Mouse (Mus musculus): ENCODE data around the gene Cpm. TPM values are rescaled to one million over a fixed set of nuclear protein-coding genes. Genes with fewer than 3 reads are reported as not detected.

Cpm gene
- polyA plus RNA-seq, 1 experiment from 2014 or later = 5.0 TPM

DNA sequence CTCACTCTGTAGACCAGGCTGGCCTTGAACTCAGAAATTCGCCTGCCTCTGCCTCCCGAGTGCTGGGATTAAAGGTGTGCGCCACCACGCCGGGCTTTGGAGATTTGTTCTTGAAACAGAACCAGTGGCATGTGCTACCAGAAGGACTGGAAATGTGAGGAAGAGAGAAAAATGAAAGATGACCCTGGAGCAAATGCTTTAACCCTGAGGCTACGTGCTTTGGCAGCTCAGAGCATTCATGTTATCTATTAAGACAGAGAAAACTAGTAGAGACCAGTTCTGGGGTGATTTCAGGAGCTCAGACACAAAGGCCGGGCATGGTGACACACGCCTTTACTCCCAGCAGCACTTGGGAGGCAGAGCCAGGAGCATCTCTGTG, 9.9 kb downstream of the Cpm start:
- no peak overlapping the region for H3K4me3 ChIP-seq (ENCODE audit: low read depth, low read length)
- H3K27ac ChIP-seq (ENCODE audit: low read depth, low read length) = no peak overlapping the region
- 89% methylated on average over 8 of the region's 8 CpGs for WGBS
- DNase-seq (ENCODE audit: low spot score) = no peak
- H3K36me3 ChIP-seq (ENCODE audit: control insufficient read depth, insufficient read depth, low read length) = no peaks in the 10 kb centered on the region
- ATAC-seq (replicated peaks; ENCODE audit: low FRiP score) = no peak
- no peak overlapping the region for H3K4me2 ChIP-seq (ENCODE audit: low read depth, low read length, severe bottlenecking)
- no peaks in the 10 kb centered on the region for H3K4me1 ChIP-seq (replicated peaks; ENCODE audit: control insufficient read depth, insufficient read depth, low read length)
- no peaks in the 10 kb centered on the region for H3K27me3 ChIP-seq (ENCODE audit: control insufficient read depth, insufficient read depth, low read length)
- H3K9me3 ChIP-seq (ENCODE audit: control insufficient read depth, low read length) = no peaks in the 10 kb centered on the region
- no peak overlapping the region for H3K9ac ChIP-seq (ENCODE audit: low read length)

DNA sequence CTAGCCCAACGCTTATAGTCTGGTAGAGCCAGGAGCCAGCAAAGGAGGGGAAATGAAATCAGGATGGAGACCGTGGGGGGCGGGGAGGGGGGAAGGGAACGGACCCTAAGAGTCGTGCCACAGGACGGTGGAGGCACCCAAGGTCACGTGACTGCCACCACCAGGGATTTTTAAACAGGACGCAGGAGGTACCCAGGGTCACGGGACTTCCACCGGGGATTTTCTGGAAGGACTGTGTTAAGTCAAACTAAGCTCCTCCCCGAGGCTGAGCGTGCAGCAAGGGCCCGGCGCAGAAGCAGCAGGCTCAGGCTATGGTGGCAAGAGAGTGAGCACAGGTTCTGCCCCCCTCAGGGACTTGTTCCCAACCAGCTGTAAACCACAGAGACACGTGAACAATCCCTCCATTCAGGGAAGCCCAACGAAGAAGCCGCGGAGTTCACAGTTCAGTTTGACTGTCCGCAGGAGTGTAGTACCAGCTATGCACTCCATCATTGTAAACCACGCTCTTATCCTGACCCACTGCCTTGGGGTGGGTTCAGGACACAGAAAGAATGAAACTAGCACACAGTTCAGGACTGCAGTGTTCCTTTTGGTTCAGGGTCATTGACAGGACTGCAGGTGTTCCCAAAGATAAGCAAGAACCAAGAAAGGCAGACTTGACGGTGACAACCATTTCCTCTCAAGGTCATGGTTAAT, 10.7 kb downstream of the Cpm start:
- Histone ChIP-seq H3K27ac (ENCODE audit: low read depth, low read length) (no peak overlapping the region), H3K36me3 (ENCODE audit: control insufficient read depth, insufficient read depth, low read length) (no peaks in the 10 kb centered on the region), H3K9me3 (ENCODE audit: control insufficient read depth, low read length) (no peaks in the 10 kb centered on the region), H3K4me2 (ENCODE audit: low read depth, low read length, severe bottlenecking) (no peak overlapping the region), H3K4me3 (ENCODE audit: low read depth, low read length) (no peak overlapping the region), H3K27me3 (ENCODE audit: control insufficient read depth, insufficient read depth, low read length) (no peaks in the 10 kb centered on the region), H3K9ac (ENCODE audit: low read length) (no peak overlapping the region), H3K4me1 (replicated peaks; ENCODE audit: control insufficient read depth, insufficient read depth, low read length) (no peaks in the 10 kb centered on the region)
- 67% methylated on average over 21 of the region's 21 CpGs for whole genome bisulfite sequencing
- ATAC-seq (replicated peaks; ENCODE audit: low FRiP score) = no peak
- DNase-seq (ENCODE audit: low spot score) = no peak

DNA sequence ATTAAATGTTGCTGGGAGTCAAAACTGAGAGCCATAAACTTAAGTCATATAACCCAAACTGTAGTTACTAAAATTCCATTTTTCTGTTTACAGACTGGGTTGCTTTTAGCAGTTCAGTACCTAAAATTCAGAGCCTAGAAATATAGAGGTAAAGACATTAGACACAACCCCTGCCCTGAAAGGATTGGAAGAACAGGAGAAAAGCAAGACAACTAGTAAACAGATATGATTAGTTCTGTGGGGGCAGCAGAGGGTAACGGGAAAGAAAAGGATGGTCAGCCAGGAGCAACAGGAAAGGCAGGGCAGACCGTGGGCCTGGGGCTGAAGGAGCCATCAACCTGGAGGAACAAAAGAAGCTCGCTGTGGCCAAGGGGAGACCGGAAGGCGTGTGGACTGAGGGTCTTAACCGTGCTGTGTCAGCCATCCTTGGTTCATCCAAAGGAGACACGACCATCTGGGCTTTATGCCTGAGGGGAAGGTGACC, 11.3 kb downstream of the Cpm start:
- Histone ChIP-seq H3K9me3 (ENCODE audit: control insufficient read depth, low read length) (no peaks in the 10 kb centered on the region), H3K27ac (ENCODE audit: low read depth, low read length) (no peak overlapping the region), H3K36me3 (ENCODE audit: control insufficient read depth, insufficient read depth, low read length) (no peaks in the 10 kb centered on the region), H3K4me3 (ENCODE audit: low read depth, low read length) (no peak overlapping the region), H3K27me3 (ENCODE audit: control insufficient read depth, insufficient read depth, low read length) (no peaks in the 10 kb centered on the region), H3K4me2 (ENCODE audit: low read depth, low read length, severe bottlenecking) (no peak overlapping the region), H3K4me1 (replicated peaks; ENCODE audit: control insufficient read depth, insufficient read depth, low read length) (no peaks in the 10 kb centered on the region), H3K9ac (ENCODE audit: low read length) (no peak overlapping the region)
- 85% methylated on average over 7 of the region's 7 CpGs for WGBS
- ATAC-seq (replicated peaks; ENCODE audit: low FRiP score) (no peak), DNase-seq (ENCODE audit: low spot score) (no peak)

DNA sequence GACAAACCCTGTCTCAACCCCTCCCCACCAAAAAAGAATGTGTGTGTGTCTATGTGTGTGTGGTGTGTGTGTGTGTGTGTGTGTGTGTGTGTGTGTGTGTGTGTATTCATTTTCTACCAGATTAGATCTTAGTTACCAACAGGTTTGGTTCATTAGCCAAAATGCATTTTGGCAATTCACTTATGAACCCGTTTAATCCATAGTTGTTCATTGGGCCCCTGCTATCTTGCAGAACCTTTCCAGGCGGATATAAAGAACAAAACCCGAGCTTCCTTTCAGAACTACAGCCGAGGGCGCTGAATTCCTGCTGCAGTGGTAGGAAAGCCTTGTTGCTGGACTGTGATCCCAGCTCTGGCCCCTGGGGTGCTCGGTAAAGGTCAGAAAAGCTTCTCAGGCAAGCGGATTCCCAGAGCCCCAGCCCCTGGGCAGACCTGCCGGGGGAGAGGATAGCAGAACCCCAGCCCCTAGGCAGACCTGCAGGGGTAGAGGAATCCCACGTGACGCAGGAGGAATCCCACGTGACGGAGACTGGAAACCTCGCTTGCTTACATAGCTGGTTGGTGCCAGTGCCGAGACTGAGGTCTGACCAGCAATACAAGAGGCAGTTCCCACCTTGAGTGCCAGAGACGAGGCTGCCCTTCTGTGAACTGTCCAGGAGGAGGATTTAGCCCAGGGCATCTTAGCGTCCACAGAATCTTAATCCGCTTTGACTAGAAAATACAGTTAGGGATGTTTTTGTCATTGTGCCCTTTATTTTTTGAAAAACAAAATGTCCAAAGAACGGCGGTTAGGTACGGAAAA, 12.3 kb downstream of the Cpm start:
- ATAC-seq (replicated peaks; ENCODE audit: low FRiP score) (no peak), DNase-seq (ENCODE audit: low spot score) (peak; percentile 51)
- no peaks in the 10 kb centered on the region for H3K27me3 ChIP-seq (ENCODE audit: control insufficient read depth, insufficient read depth, low read length)
- H3K4me1 ChIP-seq (replicated peaks; ENCODE audit: control insufficient read depth, insufficient read depth, low read length) = no peaks in the 10 kb centered on the region
- WGBS = 48% methylated on average over 20 of the region's 20 CpGs
- no peaks in the 10 kb centered on the region for H3K36me3 ChIP-seq (ENCODE audit: control insufficient read depth, insufficient read depth, low read length)
- no peak overlapping the region for H3K4me2 ChIP-seq (ENCODE audit: low read depth, low read length, severe bottlenecking)
- no peak overlapping the region for H3K27ac ChIP-seq (ENCODE audit: low read depth, low read length)
- no peaks in the 10 kb centered on the region for H3K9me3 ChIP-seq (ENCODE audit: control insufficient read depth, low read length)
- no peak overlapping the region for H3K9ac ChIP-seq (ENCODE audit: low read length)
- no peak overlapping the region for H3K4me3 ChIP-seq (ENCODE audit: low read depth, low read length)

DNA sequence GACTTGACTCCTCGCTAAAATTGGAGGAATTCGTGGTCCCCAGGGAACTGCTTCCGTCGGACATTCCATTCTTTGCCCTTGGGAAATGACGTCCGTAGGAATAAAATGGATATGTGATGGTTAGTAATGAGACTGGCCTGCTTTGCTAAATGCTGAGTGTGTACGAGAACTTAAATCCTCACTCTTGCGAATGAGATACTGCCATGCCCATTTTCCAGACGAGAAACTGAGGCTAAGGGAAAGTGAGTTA, 12.8 kb downstream of the Cpm start:
- ATAC-seq (replicated peaks; ENCODE audit: low FRiP score) = no peak
- WGBS = 86% methylated on average over 9 of the region's 9 CpGs

DNA sequence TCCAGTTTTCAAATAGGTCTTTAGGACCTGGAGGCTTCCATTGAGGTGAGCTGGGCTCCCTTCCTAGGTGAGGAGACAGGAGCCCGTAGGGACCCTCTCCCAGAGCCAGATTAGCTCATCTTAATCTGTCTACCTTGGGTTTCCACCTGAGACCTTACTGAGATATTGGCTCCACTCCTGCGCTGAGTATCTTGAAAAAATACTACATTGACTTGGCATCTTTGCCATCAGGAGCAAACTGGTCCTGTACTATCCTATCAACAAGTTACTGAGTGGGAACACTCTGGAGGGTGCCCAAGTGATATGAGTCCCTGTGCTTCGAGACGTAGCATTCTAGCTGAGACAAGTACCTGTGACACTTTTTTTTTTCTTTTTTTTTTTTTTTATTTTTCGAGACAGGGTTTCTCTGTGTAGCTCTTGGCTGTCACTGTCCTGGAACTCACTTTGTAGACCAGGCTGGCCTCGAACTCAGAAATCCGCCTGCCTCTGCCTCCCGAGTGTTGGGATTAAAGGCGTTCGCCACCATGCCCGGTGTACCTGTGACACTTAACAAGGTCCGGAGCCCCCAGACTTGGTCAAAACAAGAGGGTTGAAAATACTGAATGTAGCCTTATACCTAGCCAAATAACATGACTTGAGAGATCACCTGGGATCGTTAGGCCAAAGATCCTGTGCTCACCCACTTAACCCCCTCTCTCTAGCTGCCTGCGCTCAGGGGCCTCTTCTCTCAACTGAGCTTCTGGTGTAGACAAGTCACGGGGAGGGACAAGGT, 13.4 kb downstream of the Cpm start:
- H3K27me3 ChIP-seq (ENCODE audit: control insufficient read depth, insufficient read depth, low read length) = no peaks in the 10 kb centered on the region
- H3K36me3 ChIP-seq (ENCODE audit: control insufficient read depth, insufficient read depth, low read length) = no peaks in the 10 kb centered on the region
- DNase-seq (ENCODE audit: low spot score) = no peak
- ATAC-seq (replicated peaks; ENCODE audit: low FRiP score) = no peak
- H3K27ac ChIP-seq (ENCODE audit: low read depth, low read length) = no peak overlapping the region
- no peak overlapping the region for H3K4me2 ChIP-seq (ENCODE audit: low read depth, low read length, severe bottlenecking)
- 92% methylated on average over 15 of the region's 15 CpGs for WGBS
- no peak overlapping the region for H3K9ac ChIP-seq (ENCODE audit: low read length)
- H3K4me1 ChIP-seq (replicated peaks; ENCODE audit: control insufficient read depth, insufficient read depth, low read length) = no peaks in the 10 kb centered on the region
- H3K4me3 ChIP-seq (ENCODE audit: low read depth, low read length) = no peak overlapping the region
- H3K9me3 ChIP-seq (ENCODE audit: control insufficient read depth, low read length) = no peaks in the 10 kb centered on the region

More for the DNA sequence above, 12.8 kb downstream of the Cpm start:
- Histone ChIP-seq H3K9me3 (ENCODE audit: control insufficient read depth, low read length) (no peaks in the 10 kb centered on the region), H3K36me3 (ENCODE audit: control insufficient read depth, insufficient read depth, low read length) (no peaks in the 10 kb centered on the region), H3K4me1 (replicated peaks; ENCODE audit: control insufficient read depth, insufficient read depth, low read length) (no peaks in the 10 kb centered on the region), H3K27ac (ENCODE audit: low read depth, low read length) (no peak overlapping the region), H3K4me3 (ENCODE audit: low read depth, low read length) (no peak overlapping the region), H3K9ac (ENCODE audit: low read length) (no peak overlapping the region), H3K4me2 (ENCODE audit: low read depth, low read length, severe bottlenecking) (no peak overlapping the region), H3K27me3 (ENCODE audit: control insufficient read depth, insufficient read depth, low read length) (no peaks in the 10 kb centered on the region)
- no peak for DNase-seq (ENCODE audit: low spot score)

DNA sequence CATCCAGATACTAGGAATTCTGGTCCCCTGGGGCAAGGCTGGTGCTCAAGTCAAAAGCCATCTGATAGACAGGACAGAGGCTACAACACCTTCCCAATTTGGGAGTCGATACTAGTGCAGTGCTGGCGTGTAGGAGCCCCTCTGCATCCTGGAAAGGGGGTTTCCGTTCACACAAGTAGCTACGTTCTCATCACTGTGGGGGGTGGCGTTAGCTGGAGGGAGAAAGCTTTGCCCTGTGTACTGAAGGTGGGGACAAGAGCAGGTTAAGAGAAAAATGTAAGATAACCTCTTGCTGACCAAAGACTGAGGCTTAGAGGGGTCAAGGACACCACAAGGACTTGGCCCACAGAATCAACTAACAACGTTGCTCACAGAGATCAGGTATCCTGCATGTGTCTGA, 14.0 kb downstream of the Cpm start:
- DNase-seq (ENCODE audit: low spot score) (no peak), ATAC-seq (replicated peaks; ENCODE audit: low FRiP score) (no peak)
- Histone ChIP-seq H3K36me3 (ENCODE audit: control insufficient read depth, insufficient read depth, low read length) (no peaks in the 10 kb centered on the region), H3K27ac (ENCODE audit: low read depth, low read length) (no peak overlapping the region), H3K4me1 (replicated peaks; ENCODE audit: control insufficient read depth, insufficient read depth, low read length) (no peaks in the 10 kb centered on the region), H3K9me3 (ENCODE audit: control insufficient read depth, low read length) (no peaks in the 10 kb centered on the region), H3K4me3 (ENCODE audit: low read depth, low read length) (no peak overlapping the region), H3K9ac (ENCODE audit: low read length) (no peak overlapping the region), H3K4me2 (ENCODE audit: low read depth, low read length, severe bottlenecking) (no peak overlapping the region), H3K27me3 (ENCODE audit: control insufficient read depth, insufficient read depth, low read length) (no peaks in the 10 kb centered on the region)
- WGBS = 83% methylated on average over 6 of the region's 6 CpGs

DNA sequence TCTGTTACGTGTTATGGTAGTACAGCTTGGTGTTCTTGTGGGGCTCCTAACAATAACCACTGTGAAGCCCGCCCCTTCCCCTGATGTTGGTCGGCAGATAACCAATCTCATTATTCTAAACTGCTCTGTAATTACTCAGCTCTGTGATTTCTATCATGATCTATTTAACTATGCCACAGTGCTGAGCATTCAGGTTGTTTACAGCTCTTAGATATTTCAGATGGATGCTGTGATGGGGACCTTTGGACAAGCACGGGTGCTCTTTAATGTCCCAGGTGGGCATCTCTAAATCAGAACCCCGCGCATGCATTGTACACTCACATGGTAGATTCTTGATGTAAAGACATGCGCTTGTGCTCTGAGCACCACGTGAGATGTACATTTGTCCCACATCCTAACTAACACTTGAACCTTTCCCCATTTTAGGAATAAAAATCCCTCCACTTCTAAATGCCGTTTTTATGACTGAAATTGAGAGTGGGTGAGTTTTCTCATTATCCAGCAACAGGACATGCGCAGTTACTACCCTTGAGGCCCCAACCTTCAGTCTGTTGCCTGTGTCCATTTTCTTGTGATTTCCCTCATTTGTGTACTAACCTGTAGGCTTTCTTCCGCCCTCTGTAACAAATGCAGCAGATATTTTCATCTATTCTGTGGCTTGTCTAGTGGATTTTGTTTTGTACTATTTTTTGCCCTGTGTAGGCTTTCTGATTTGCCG, 14.6 kb downstream of the Cpm start:
- 89% methylated on average over 12 of the region's 12 CpGs for WGBS
- Histone ChIP-seq H3K27me3 (ENCODE audit: control insufficient read depth, insufficient read depth, low read length) (no peaks in the 10 kb centered on the region), H3K4me3 (ENCODE audit: low read depth, low read length) (no peak overlapping the region), H3K9me3 (ENCODE audit: control insufficient read depth, low read length) (no peaks in the 10 kb centered on the region), H3K9ac (ENCODE audit: low read length) (no peak overlapping the region), H3K4me2 (ENCODE audit: low read depth, low read length, severe bottlenecking) (no peak overlapping the region), H3K4me1 (replicated peaks; ENCODE audit: control insufficient read depth, insufficient read depth, low read length) (no peaks in the 10 kb centered on the region), H3K27ac (ENCODE audit: low read depth, low read length) (no peak overlapping the region), H3K36me3 (ENCODE audit: control insufficient read depth, insufficient read depth, low read length) (no peaks in the 10 kb centered on the region)
- no peak for ATAC-seq (replicated peaks; ENCODE audit: low FRiP score)
- no peak for DNase-seq (ENCODE audit: low spot score)
